8 mouse cellular contexts compared by ENCODE assay signal in genomic region chr8:106151041-106151440, GRCm38 (mm10). TPM values are rescaled to one million over a fixed set of nuclear protein-coding genes. Genes with fewer than 3 reads are reported as not detected.
DNase-seq lines count a peak whose midpoint lies in the region; ATAC-seq and TF ChIP-seq lines count a peak whose summit lies in the region.

No protein-coding gene starts in this region.

- H3K27me3 ChIP-seq in C2C12 (ENCODE audit: control insufficient read depth, insufficient read depth, insufficient read length) = no peaks in the 10 kb centered on the region
- H3K27me3 ChIP-seq in forebrain, embryonic 15.5 days = no peaks in the 10 kb centered on the region
- H3K27me3 ChIP-seq in liver, embryonic 14.5 days (ENCODE audit: control insufficient read depth, insufficient read depth, low read length) = no peaks in the 10 kb centered on the region

- ATAC-seq in forebrain, embryonic 15.5 days (replicated peaks) = no peak
- no peak for ATAC-seq in liver, embryonic 14.5 days (ENCODE audit: insufficient read depth)

- H3K27ac ChIP-seq in gastrocnemius, adult 2 months = peak overlapping the region; percentile 86
- H3K27ac ChIP-seq in forebrain, embryonic 15.5 days (replicated peaks) = no peak overlapping the region
- no peak overlapping the region for H3K27ac ChIP-seq in liver, embryonic 14.5 days

- peaks cover 4% of the 10 kb centered on the region for H3K79me3 ChIP-seq in C2C12 (ENCODE audit: low read depth)

- H3K4me1 ChIP-seq in forebrain, embryonic 15.5 days = peaks cover 19% of the 10 kb centered on the region
- H3K4me1 ChIP-seq in liver, embryonic 14.5 days (replicated peaks; ENCODE audit: control insufficient read depth in 2 of 2, insufficient read depth in 2 of 2, low read length in 1 of 2) = peaks cover 6 to 17% of the 10 kb centered on the region in 2 experiments; a peak in 3 of 4 replicates

- peak overlapping the region; percentile 90 for H3K4me3 ChIP-seq in gastrocnemius, adult 2 months
- peak overlapping the region; percentile 73 for H3K4me3 ChIP-seq in C2C12 (ENCODE audit: insufficient read depth, poor library complexity, severe bottlenecking)
- peak overlapping the region; percentile 90 for H3K4me3 ChIP-seq in forebrain, embryonic 15.5 days
- peak overlapping the region; percentile 71 to 82 for H3K4me3 ChIP-seq in liver, embryonic 14.5 days (ENCODE audit: insufficient read depth in 1 of 2, low read depth in 2 of 2, low read length in 2 of 2)

- H3K9ac ChIP-seq in forebrain, embryonic 15.5 days (replicated peaks) = peak overlapping the region; percentile 89; the same call in 1 of the 2 replicates
- H3K9ac ChIP-seq in liver, embryonic 14.5 days (replicated peaks) = peak overlapping the region; percentile 65; the same call in 1 of the 2 replicates

- no peak for TF ChIP-seq EP300 in liver, embryonic 14.5 days (IDR thresholded peaks at IDR 0.05; ENCODE audit: low read depth)

- H3K36me3 ChIP-seq in C2C12 (ENCODE audit: control insufficient read depth, insufficient read depth) = peaks cover 1% of the 10 kb centered on the region
- H3K36me3 ChIP-seq in forebrain, embryonic 15.5 days = peaks cover 12% of the 10 kb centered on the region; the same call in 1 of the 2 replicates
- no peaks in the 10 kb centered on the region for H3K36me3 ChIP-seq in liver, embryonic 14.5 days (replicated peaks; ENCODE audit: control insufficient read depth, insufficient read depth, low read depth)

- WGBS in forebrain, embryonic 15.5 days = 73% methylated on average over 9 of the region's 9 CpGs
- 67% methylated on average over 9 of the region's 9 CpGs for WGBS in liver, embryonic 14.5 days (ENCODE audit: insufficient replicate concordance)

- no peaks in the 10 kb centered on the region for H3K9me3 ChIP-seq in forebrain, embryonic 15.5 days
- no peaks in the 10 kb centered on the region for H3K9me3 ChIP-seq in liver, embryonic 14.5 days (ENCODE audit: control insufficient read depth, low read length)

- H3K79me2 ChIP-seq in C2C12 (ENCODE audit: control insufficient read depth, insufficient read depth) = peaks cover 21% of the 10 kb centered on the region

- H3ac ChIP-seq in C2C12 (ENCODE audit: control insufficient read depth, insufficient read length, low read depth) = peak overlapping the region; percentile 77

- DNase-seq in gastrocnemius, adult 2 months = no peak
- DNase-seq in gastrocnemius, postnatal 25 days = no peak
- no peak for DNase-seq in liver, embryonic 14.5 days (ENCODE audit: low read depth in 3 of 3, low spot score in 3 of 3)
- no peak for DNase-seq in thymus, adult 18-20 months
- no peak for DNase-seq in right cerebral cortex, postnatal 14 days
- DNase-seq in natural killer cell, adult 2 months (ENCODE audit: low spot score in 2 of 2) = no peak

- intact Hi-C loops in gastrocnemius, adult 2 months (cut with DNase I) = no loop called here

- peak overlapping the region; percentile 83 for H3K4me2 ChIP-seq in forebrain, embryonic 15.5 days (replicated peaks)
- H3K4me2 ChIP-seq in liver, embryonic 14.5 days (ENCODE audit: low read depth) = peak overlapping the region; percentile 70

- TF ChIP-seq CTCF in gastrocnemius, adult 2 months (IDR thresholded peaks at IDR 0.05) = no peak
- no peak for TF ChIP-seq CTCF in C2C12 (IDR thresholded peaks at IDR 0.05; ENCODE audit: control insufficient read depth, insufficient read depth, insufficient read length)
- no peak for TF ChIP-seq CTCF in liver, embryonic 14.5 days (IDR thresholded peaks at IDR 0.05; ENCODE audit: low read depth)

TF ChIP-seq in C2C12, 6 proteins besides CTCF, POLR2A, EP300 and RAD21:
- no peak for TF ChIP-seq CEBPB (IDR thresholded peaks at IDR 0.05; ENCODE audit: low read depth)
- TF ChIP-seq MYOG (IDR thresholded peaks at IDR 0.05; ENCODE audit: control insufficient read depth, extremely low read depth, insufficient read length) = no peak
- TF ChIP-seq MYOD1 (IDR thresholded peaks at IDR 0.05; ENCODE audit: control insufficient read depth, insufficient read length, low read depth) = no peak
- no peak for TF ChIP-seq MAX (IDR thresholded peaks at IDR 0.05)
- TF ChIP-seq USF1 (IDR thresholded peaks at IDR 0.05; ENCODE audit: low read depth) = no peak
- no peak for TF ChIP-seq FOSL1 (IDR thresholded peaks at IDR 0.05; ENCODE audit: insufficient read depth, low read length, poor library complexity, severe bottlenecking)
TF ChIP-seq in C2C12: peak in this region for 0.

RNA-seq across cellular contexts. Expression of gene Pla2g15, which starts 0.8 kb away (rescaled TPM):
- total RNA-seq in gastrocnemius, adult 2 months (2021) = 1 to 10 TPM; 3.5 TPM
- 1 to 10 TPM; 2.9 to 3.8 TPM for total RNA-seq in gastrocnemius, postnatal 25 days (2021)
- polyA plus RNA-seq in C2C12 (2012; fragmentation: generic; extraction: Trizol) = 13.0 TPM
- 16.6 and 20.1 TPM in 2 replicates for polyA plus RNA-seq in forebrain, embryonic 15.5 days (2015; fragmentation: Nextera tagmentation; extraction: Ambion mirVana)
- 2.8 and 2.9 TPM in 2 replicates for polyA plus RNA-seq in liver, embryonic 14.5 days (2012; rRNA removed)
- 2.5 TPM in 2 replicates for polyA plus RNA-seq in liver, embryonic 14.5 days (2014; fragmentation: Nextera tagmentation; extraction: Ambion mirVana)

RNA-seq across cellular contexts. Expression of gene Esrp2, which starts 14.3 kb away (rescaled TPM):
- not detected for total RNA-seq in gastrocnemius, adult 2 months (2021)
- under 1 TPM in 1 of 2 experiments, not detected in 1; 0.46 TPM for total RNA-seq in gastrocnemius, postnatal 25 days (2021)
- 0.04 TPM for polyA plus RNA-seq in C2C12 (2012; fragmentation: generic; extraction: Trizol)
- 0.06 and 0.23 TPM in 2 replicates for polyA plus RNA-seq in forebrain, embryonic 15.5 days (2015; fragmentation: Nextera tagmentation; extraction: Ambion mirVana)
- 6.7 and 7.7 TPM in 2 replicates for polyA plus RNA-seq in liver, embryonic 14.5 days (2012; rRNA removed)
- polyA plus RNA-seq in liver, embryonic 14.5 days (2014; fragmentation: Nextera tagmentation; extraction: Ambion mirVana) = 6.6 and 7.0 TPM in 2 replicates

RNA-seq across cellular contexts. Expression of gene Slc7a6, which starts 17.6 kb away (rescaled TPM):
- total RNA-seq in gastrocnemius, adult 2 months (2021) = 10 to 100 TPM; 10.5 to 11.5 TPM
- total RNA-seq in gastrocnemius, postnatal 25 days (2021) = 1 to 10 TPM; 7.9 to 8.6 TPM
- 21.3 TPM for polyA plus RNA-seq in C2C12 (2012; fragmentation: generic; extraction: Trizol)
- polyA plus RNA-seq in forebrain, embryonic 15.5 days (2015; fragmentation: Nextera tagmentation; extraction: Ambion mirVana) = 62.2 and 69.2 TPM in 2 replicates
- polyA plus RNA-seq in liver, embryonic 14.5 days (2012; rRNA removed) = 3.8 TPM in 2 replicates
- 8.2 and 10.2 TPM in 2 replicates for polyA plus RNA-seq in liver, embryonic 14.5 days (2014; fragmentation: Nextera tagmentation; extraction: Ambion mirVana)

RNA-seq across cellular contexts. Expression of gene Slc7a6os, which starts 59.7 kb away (rescaled TPM):
- total RNA-seq in gastrocnemius, adult 2 months (2021) = 1 to 10 TPM; 9.0 to 9.6 TPM
- 1 to 10 TPM; 8.6 to 9.3 TPM for total RNA-seq in gastrocnemius, postnatal 25 days (2021)
- 30.1 TPM for polyA plus RNA-seq in C2C12 (2012; fragmentation: generic; extraction: Trizol)
- 41.1 and 43.8 TPM in 2 replicates for polyA plus RNA-seq in forebrain, embryonic 15.5 days (2015; fragmentation: Nextera tagmentation; extraction: Ambion mirVana)
- 10.6 and 13.3 TPM in 2 replicates for polyA plus RNA-seq in liver, embryonic 14.5 days (2012; rRNA removed)
- 8.9 and 10.2 TPM in 2 replicates for polyA plus RNA-seq in liver, embryonic 14.5 days (2014; fragmentation: Nextera tagmentation; extraction: Ambion mirVana)

RNA-seq across cellular contexts. Expression of gene Prmt7, which starts 59.7 kb away (rescaled TPM):
- 10 to 100 TPM; 27.5 to 29.8 TPM for total RNA-seq in gastrocnemius, adult 2 months (2021)
- total RNA-seq in gastrocnemius, postnatal 25 days (2021) = 10 to 100 TPM; 22.9 to 23.3 TPM
- 40.3 TPM for polyA plus RNA-seq in C2C12 (2012; fragmentation: generic; extraction: Trizol)
- polyA plus RNA-seq in forebrain, embryonic 15.5 days (2015; fragmentation: Nextera tagmentation; extraction: Ambion mirVana) = 50.5 and 52.9 TPM in 2 replicates
- polyA plus RNA-seq in liver, embryonic 14.5 days (2012; rRNA removed) = 10.2 and 11.1 TPM in 2 replicates
- polyA plus RNA-seq in liver, embryonic 14.5 days (2014; fragmentation: Nextera tagmentation; extraction: Ambion mirVana) = 19.1 and 21.2 TPM in 2 replicates
